Mouse (Mus musculus): Measurements from ENCODE around the gene Arhgap15.

DNA sequence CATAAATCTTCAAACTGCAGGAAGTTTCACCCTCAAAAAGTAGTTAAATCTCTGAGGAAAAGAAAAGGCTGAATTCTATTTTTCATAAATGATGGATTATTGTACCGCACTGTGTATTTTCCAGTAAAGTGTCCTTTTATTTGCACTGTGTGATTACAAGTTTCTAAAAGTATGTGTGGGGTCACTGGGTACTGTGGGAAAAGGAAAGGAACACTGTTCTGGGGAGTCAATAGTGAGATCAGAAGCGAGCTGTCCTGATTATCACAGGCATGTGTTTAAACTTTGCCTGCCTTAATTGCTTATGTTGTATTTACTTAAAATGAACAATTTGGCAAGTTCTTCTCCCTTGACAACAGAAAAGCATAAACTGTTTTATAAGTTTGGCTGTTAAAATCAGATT is 365.7 kb downstream of the Arhgap15 start:
- TF ChIP-seq POLR2A (IDR thresholded peaks at IDR 0.05; ENCODE audit: insufficient read depth, low read depth, low read length) (no peak), EP300 (IDR thresholded peaks at IDR 0.05; ENCODE audit: insufficient read depth, low read depth, low read length) (no peak), CTCF (IDR thresholded peaks at IDR 0.05) (no peak)

Measured in heart, adult 2 months (tissue).